Mouse (Mus musculus) spleen, adult 2 months (tissue): Measurements from ENCODE around the gene Rps19bp1.

Source experiments
- CTCF ChIP-seq: fragments of 200-500 bp; IDR thresholded peaks from 2 replicates; pipeline ENCODE4 v1.5.1; 2011; ENCODE audit warnings: mild to moderate bottlenecking, inconsistent platforms; ENCODE audit not compliant: insufficient read depth, insufficient read length, insufficient replicate concordance; ENCODE audit errors: extremely low read depth
- POLR2A ChIP-seq: fragments of 200-500 bp; IDR thresholded peaks from 2 replicates; pipeline ENCODE4 v1.6.1; 2011; ENCODE audit warnings: low read depth, low read length, inconsistent platforms

DNA sequence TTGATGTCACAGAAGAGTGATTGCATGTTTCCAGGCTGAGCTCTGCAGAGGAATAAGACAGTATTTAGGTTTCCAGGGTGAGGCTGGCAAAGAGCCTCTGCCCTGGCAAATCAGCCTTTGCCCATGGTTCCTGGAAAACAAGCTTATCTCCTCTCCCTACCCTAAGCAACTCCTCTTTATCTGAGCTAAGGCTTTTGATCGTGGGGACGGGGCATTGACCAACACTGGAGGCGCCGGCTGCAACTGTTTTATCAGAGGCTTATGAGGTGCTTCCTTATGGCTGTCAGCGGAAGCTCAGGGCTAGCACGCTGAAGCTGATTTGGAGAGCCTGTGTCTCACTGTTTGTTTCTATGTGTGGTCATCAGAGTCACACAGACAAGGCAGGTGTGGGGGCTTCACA, 13.5 kb downstream of the Rps19bp1 start:
- TF ChIP-seq CTCF: no peak
- no peak for TF ChIP-seq POLR2A
